Mouse (Mus musculus): ENCODE results near the gene Fbxo3. TPM values are rescaled to one million over a fixed set of nuclear protein-coding genes. Genes with fewer than 3 reads are reported as not detected.
"Not testable (repeated sequence)": the region's sequence is repeated elsewhere in the genome, so short reads cannot be mapped to it uniquely, and the experiment has no call there.

Gene Fbxo3
- polyA plus RNA-seq, 1 experiment from 2014 or later = 54.0 TPM

- no peaks in the 10 kb centered on the region for H3K27me3 ChIP-seq (ENCODE audit: insufficient read depth, low read length)
- no peak overlapping the region for H3K4me2 ChIP-seq
- DNase-seq (no peak), ATAC-seq (ENCODE audit: insufficient read depth) (no peak)
- no peak for TF ChIP-seq CTCF (IDR thresholded peaks at IDR 0.05; ENCODE audit: low read depth)
- no peaks in the 10 kb centered on the region for H3K4me1 ChIP-seq (ENCODE audit: insufficient read depth)
- H3K9me3 ChIP-seq (ENCODE audit: low read depth, low read length) = no peaks in the 10 kb centered on the region
- WGBS = 87% methylated on average over 4 of the region's 4 CpGs
- no peak overlapping the region for H3K27ac ChIP-seq (ENCODE audit: low read depth)
- peaks cover 43% of the 10 kb centered on the region for H3K36me3 ChIP-seq (ENCODE audit: insufficient read depth)
- H3K9ac ChIP-seq = no peak overlapping the region
- H3K4me3 ChIP-seq (ENCODE audit: low read depth, low read length) = no peak overlapping the region
Observed at GRCm38 (mm10) chr2:104058954-104059353, 31.4 kb downstream of the Fbxo3 start.

GRCm38 (mm10) chr2:104059786-104060185 is 32.3 kb downstream of the Fbxo3 start:
- DNase-seq (peak; percentile 23), ATAC-seq (ENCODE audit: insufficient read depth) (no peak)
- Histone ChIP-seq H3K27ac (ENCODE audit: low read depth) (no peak overlapping the region), H3K4me3 (ENCODE audit: low read depth, low read length) (no peak overlapping the region), H3K9me3 (ENCODE audit: low read depth, low read length) (no peaks in the 10 kb centered on the region), H3K9ac (no peak overlapping the region), H3K4me1 (ENCODE audit: insufficient read depth) (no peaks in the 10 kb centered on the region), H3K27me3 (ENCODE audit: insufficient read depth, low read length) (no peaks in the 10 kb centered on the region), H3K36me3 (ENCODE audit: insufficient read depth) (peaks cover 34% of the 10 kb centered on the region), H3K4me2 (no peak overlapping the region)
- WGBS = 44% methylated on average over 10 of the region's 10 CpGs
- no peak for TF ChIP-seq CTCF (IDR thresholded peaks at IDR 0.05; ENCODE audit: low read depth)

DNA sequence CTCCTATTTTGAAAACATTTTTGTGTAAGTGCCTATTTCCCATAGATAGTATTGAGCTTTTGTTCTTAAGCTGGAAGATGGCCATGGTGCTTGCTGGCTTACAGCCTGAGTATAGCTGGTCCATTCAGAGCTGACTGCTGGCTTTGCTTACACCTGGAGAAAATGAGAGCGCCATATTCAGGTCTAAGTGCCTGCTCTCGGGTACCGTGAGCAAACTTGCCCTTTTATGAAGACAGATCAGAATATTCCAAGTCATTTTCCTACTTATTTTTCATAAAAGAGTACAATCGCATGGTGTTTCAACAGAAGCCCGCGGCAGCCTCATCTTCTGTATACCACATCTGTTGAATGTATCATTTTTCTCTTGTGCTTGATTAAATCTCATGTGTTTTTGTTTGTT is 33.5 kb downstream of the Fbxo3 start:
- TF ChIP-seq CTCF (IDR thresholded peaks at IDR 0.05; ENCODE audit: low read depth) = no peak
- Histone ChIP-seq H3K4me2 (no peak overlapping the region), H3K4me3 (ENCODE audit: low read depth, low read length) (no peak overlapping the region), H3K27ac (ENCODE audit: low read depth) (no peak overlapping the region), H3K36me3 (ENCODE audit: insufficient read depth) (peaks cover 26% of the 10 kb centered on the region), H3K27me3 (ENCODE audit: insufficient read depth, low read length) (no peaks in the 10 kb centered on the region), H3K9ac (no peak overlapping the region), H3K4me1 (ENCODE audit: insufficient read depth) (no peaks in the 10 kb centered on the region), H3K9me3 (ENCODE audit: low read depth, low read length) (no peaks in the 10 kb centered on the region)
- no peak for DNase-seq
- ATAC-seq (ENCODE audit: insufficient read depth) = no peak
- 96% methylated on average over 6 of the region's 6 CpGs for WGBS

GRCm38 (mm10) chr2:104062665-104063064 is 35.1 kb downstream of the Fbxo3 start:
- ATAC-seq (ENCODE audit: insufficient read depth) (no peak), DNase-seq (no peak)
- H3K4me1 ChIP-seq (ENCODE audit: insufficient read depth) = no peaks in the 10 kb centered on the region
- no peaks in the 10 kb centered on the region for H3K9me3 ChIP-seq (ENCODE audit: low read depth, low read length)
- H3K9ac ChIP-seq = no peak overlapping the region
- H3K4me3 ChIP-seq (ENCODE audit: low read depth, low read length) = no peak overlapping the region
- TF ChIP-seq CTCF (IDR thresholded peaks at IDR 0.05; ENCODE audit: low read depth) = no peak
- no peak overlapping the region for H3K27ac ChIP-seq (ENCODE audit: low read depth)
- peaks cover 26% of the 10 kb centered on the region for H3K36me3 ChIP-seq (ENCODE audit: insufficient read depth)
- no peak overlapping the region for H3K4me2 ChIP-seq
- no peaks in the 10 kb centered on the region for H3K27me3 ChIP-seq (ENCODE audit: insufficient read depth, low read length)

- no peak for TF ChIP-seq CTCF (IDR thresholded peaks at IDR 0.05; ENCODE audit: low read depth)
- 67% methylated on average over 2 of the region's 2 CpGs for WGBS
- no peak overlapping the region for H3K4me2 ChIP-seq
- H3K4me1 ChIP-seq (ENCODE audit: insufficient read depth) = no peaks in the 10 kb centered on the region
- no peak overlapping the region for H3K27ac ChIP-seq (ENCODE audit: low read depth)
- no peak overlapping the region for H3K4me3 ChIP-seq (ENCODE audit: low read depth, low read length)
- no peaks in the 10 kb centered on the region for H3K27me3 ChIP-seq (ENCODE audit: insufficient read depth, low read length)
- ATAC-seq (ENCODE audit: insufficient read depth) = no peak
- no peaks in the 10 kb centered on the region for H3K9me3 ChIP-seq (ENCODE audit: low read depth, low read length)
- no peak for DNase-seq
- no peak overlapping the region for H3K9ac ChIP-seq
- peaks cover 21% of the 10 kb centered on the region for H3K36me3 ChIP-seq (ENCODE audit: insufficient read depth)
Observed at GRCm38 (mm10) chr2:104064152-104064551, 36.6 kb downstream of the Fbxo3 start.

- not testable (repeated sequence) for H3K9me3 ChIP-seq (ENCODE audit: low read depth, low read length); H3K27ac ChIP-seq (ENCODE audit: low read depth); H3K27me3 ChIP-seq (ENCODE audit: insufficient read depth, low read length); H3K9ac ChIP-seq; H3K4me2 ChIP-seq; H3K4me1 ChIP-seq (ENCODE audit: insufficient read depth); H3K4me3 ChIP-seq (ENCODE audit: low read depth, low read length); ATAC-seq (ENCODE audit: insufficient read depth); DNase-seq
- WGBS = 82% methylated on average over 6 of the region's 6 CpGs
- H3K36me3 ChIP-seq (ENCODE audit: insufficient read depth) = peaks cover 15% of the 10 kb centered on the region; the same call in 1 of the 2 replicates
Observed at GRCm38 (mm10) chr2:104065526-104065925, 38.0 kb downstream of the Fbxo3 start, which contains the start of gene Gm10912. TSS of gene Gm10912 (plus strand) at chr2:104065826.

GRCm38 (mm10) chr2:104068450-104068849 is 40.9 kb downstream of the Fbxo3 start, which contains the start of gene Gm10799:
TSS of gene Gm10799 (minus strand) at chr2:104068550.
- not testable (repeated sequence) for H3K27me3 ChIP-seq (ENCODE audit: insufficient read depth, low read length); H3K36me3 ChIP-seq (ENCODE audit: insufficient read depth); ATAC-seq (ENCODE audit: insufficient read depth); H3K4me1 ChIP-seq (ENCODE audit: insufficient read depth); H3K4me3 ChIP-seq (ENCODE audit: low read depth, low read length); DNase-seq; H3K4me2 ChIP-seq; H3K9ac ChIP-seq; H3K9me3 ChIP-seq (ENCODE audit: low read depth, low read length); H3K27ac ChIP-seq (ENCODE audit: low read depth)
- 58% methylated on average over 7 of the region's 7 CpGs for WGBS

GRCm38 (mm10) chr2:104069704-104070185 is 42.2 kb downstream of the Fbxo3 start, which contains the start of gene Cd59b:
TSS of gene Cd59b (plus strand) at chr2:104069849.
- no peaks in the 10 kb centered on the region for H3K9me3 ChIP-seq (ENCODE audit: low read depth, low read length)
- no peaks in the 10 kb centered on the region for H3K4me1 ChIP-seq (ENCODE audit: insufficient read depth)
- WGBS = 8% methylated on average over 13 of the region's 13 CpGs
- ATAC-seq (ENCODE audit: insufficient read depth) (peak; percentile 94), DNase-seq (peak; percentile 74)
- H3K27me3 ChIP-seq (ENCODE audit: insufficient read depth, low read length) = no peaks in the 10 kb centered on the region
- 0 out of 2 replicates have a peak within 1 kb of the TSS, but pooled peaks have one; percentile 46 for H3K27ac ChIP-seq (ENCODE audit: low read depth)
- H3K4me3 ChIP-seq (ENCODE audit: low read depth, low read length) = peak within 1 kb of the TSS; percentile 40
- peak within 1 kb of the TSS; percentile 16 for H3K9ac ChIP-seq
- no peak for TF ChIP-seq CTCF (IDR thresholded peaks at IDR 0.05; ENCODE audit: low read depth)
- peak within 1 kb of the TSS; percentile 63 for H3K4me2 ChIP-seq
- H3K36me3 ChIP-seq (ENCODE audit: insufficient read depth) = no peaks in the 10 kb centered on the region

- H3K9ac ChIP-seq; H3K4me3 ChIP-seq (ENCODE audit: low read depth, low read length); DNase-seq; H3K27me3 ChIP-seq (ENCODE audit: insufficient read depth, low read length); H3K36me3 ChIP-seq (ENCODE audit: insufficient read depth); H3K27ac ChIP-seq (ENCODE audit: low read depth); H3K4me2 ChIP-seq; H3K4me1 ChIP-seq (ENCODE audit: insufficient read depth); H3K9me3 ChIP-seq (ENCODE audit: low read depth, low read length): not testable (repeated sequence)
- 28% methylated on average over 4 of the region's 5 CpGs for WGBS
- 0 out of 2 replicates have a peak, but pooled peaks have one; percentile 44 for ATAC-seq (ENCODE audit: insufficient read depth)
Observed at GRCm38 (mm10) chr2:104078285-104078684, 50.8 kb downstream of the Fbxo3 start.

GRCm38 (mm10) chr2:104081436-104082050 is 54.0 kb downstream of the Fbxo3 start:
- H3K36me3 ChIP-seq (ENCODE audit: insufficient read depth); ATAC-seq (ENCODE audit: insufficient read depth): not testable (repeated sequence)
- WGBS = no CpG with 5 or more reads among the region's 1 CpGs

More at GRCm38 (mm10) chr2:104081436-104082050, 54.0 kb downstream of the Fbxo3 start:
- H3K9ac ChIP-seq; H3K4me1 ChIP-seq (ENCODE audit: insufficient read depth); H3K27ac ChIP-seq (ENCODE audit: low read depth); DNase-seq; H3K27me3 ChIP-seq (ENCODE audit: insufficient read depth, low read length); H3K9me3 ChIP-seq (ENCODE audit: low read depth, low read length); H3K4me3 ChIP-seq (ENCODE audit: low read depth, low read length); H3K4me2 ChIP-seq: not testable (repeated sequence)
